Mouse (Mus musculus): ENCODE data around the gene Tas2r137. TPM values are rescaled to one million over a fixed set of nuclear protein-coding genes. Genes with fewer than 3 reads are reported as not detected.

The Tas2r137 gene
- polyA plus RNA-seq, 1 experiment from 2014 or later, result not detected

DNA sequence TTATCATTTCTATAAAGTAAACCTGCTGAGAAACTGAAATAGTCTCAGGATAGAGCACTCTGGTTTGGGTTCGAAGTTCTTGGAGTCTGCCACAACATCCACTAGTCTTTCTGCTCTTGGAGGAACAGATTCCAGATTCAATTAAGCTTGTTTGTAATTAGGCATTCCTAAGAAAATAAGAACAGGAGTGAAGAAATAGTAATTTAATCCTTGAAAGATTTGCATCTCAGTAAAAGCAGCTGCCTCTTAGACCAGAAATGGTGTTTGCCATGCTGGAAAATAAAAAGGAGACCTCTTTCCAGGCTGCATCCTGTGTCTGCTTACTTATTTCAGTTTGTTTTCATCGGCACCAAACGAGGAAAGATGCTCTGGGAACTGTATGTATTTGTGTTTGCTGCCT is 2.2 kb downstream of the Tas2r137 start, which contains the start of gene Tas2r108:
TSS of gene Tas2r108 (plus strand) at position 301 of the 400 bp plus-strand sequence.
- H3K36me3 ChIP-seq, result no peaks in the 10 kb centered on the region
- no peak within 1 kb of the TSS for H3K9ac ChIP-seq
- no peaks in the 10 kb centered on the region for H3K9me3 ChIP-seq
- no peak within 1 kb of the TSS for H3K4me2 ChIP-seq (replicated peaks)
- 87% methylated on average over 3 of the region's 3 CpGs for WGBS
- H3K27ac ChIP-seq, result no peak within 1 kb of the TSS
- no peaks in the 10 kb centered on the region for H3K4me1 ChIP-seq (replicated peaks)
- no peak within 1 kb of the TSS for H3K4me3 ChIP-seq (replicated peaks)
- no peaks in the 10 kb centered on the region for H3K27me3 ChIP-seq (replicated peaks)
- no peak for ATAC-seq

DNA sequence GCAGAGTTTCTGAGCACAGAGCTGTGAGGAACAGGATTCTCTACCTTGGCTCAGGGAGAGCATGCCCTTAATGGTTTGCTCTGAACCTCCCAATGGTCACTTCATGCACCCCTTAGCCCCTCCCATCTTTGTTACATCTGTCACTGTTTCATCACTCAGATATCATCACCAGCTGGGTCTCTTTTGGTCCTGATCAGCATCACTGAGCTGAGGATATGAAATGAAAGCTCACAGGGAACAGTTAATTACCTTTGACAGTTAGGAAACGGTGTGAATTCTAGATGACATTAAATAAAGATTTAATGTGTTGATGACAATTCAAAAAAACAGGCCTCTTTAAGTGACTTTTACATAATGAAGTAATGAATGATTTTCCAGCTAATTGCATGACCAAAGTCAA is 28.4 kb downstream of the Tas2r137 start, which contains the start of gene Prss37:
TSS of gene Prss37 (minus strand) at position 101 of the 400 bp plus-strand sequence.
- no peaks in the 10 kb centered on the region for H3K27me3 ChIP-seq (replicated peaks)
- H3K36me3 ChIP-seq, result no peaks in the 10 kb centered on the region
- 86% methylated on average over 1 of the region's 1 CpGs for WGBS
- H3K4me2 ChIP-seq (replicated peaks), result no peak within 1 kb of the TSS
- no peak within 1 kb of the TSS for H3K4me3 ChIP-seq (replicated peaks)
- H3K9me3 ChIP-seq, result no peaks in the 10 kb centered on the region
- H3K27ac ChIP-seq, result no peak within 1 kb of the TSS
- H3K4me1 ChIP-seq (replicated peaks), result no peaks in the 10 kb centered on the region
- no peak within 1 kb of the TSS for H3K9ac ChIP-seq
- ATAC-seq, result no peak

Other genes starting within 250 kb of the Tas2r137 start
- gene Agk, start 166.1 kb upstream of the Tas2r137 start, polyA plus RNA-seq (2015; fragmentation: Nextera tagmentation; extraction: Ambion mirVana), result 35.4 and 37.9 TPM in 2 replicates
- gene E330009J07Rik, start 55.1 kb upstream of the Tas2r137 start, polyA plus RNA-seq (2015; fragmentation: Nextera tagmentation; extraction: Ambion mirVana), result 8.8 and 9.5 TPM in 2 replicates
- gene Wee2, start 52.1 kb upstream of the Tas2r137 start, polyA plus RNA-seq (2015; fragmentation: Nextera tagmentation; extraction: Ambion mirVana), result 0.05 and 0.14 TPM in 2 replicates
- gene Ssbp1, start 19.9 kb upstream of the Tas2r137 start, polyA plus RNA-seq (2015; fragmentation: Nextera tagmentation; extraction: Ambion mirVana), result 157 and 160 TPM in 2 replicates
- not detected in 2 replicates for gene Tas2r108, start 2.3 kb downstream of the Tas2r137 start, polyA plus RNA-seq (2015; fragmentation: Nextera tagmentation; extraction: Ambion mirVana)
- not detected in 2 replicates for gene Prss37, start 28.3 kb downstream of the Tas2r137 start, polyA plus RNA-seq (2015; fragmentation: Nextera tagmentation; extraction: Ambion mirVana)
- gene Olfr461, start 63.8 kb downstream of the Tas2r137 start, polyA plus RNA-seq (2015; fragmentation: Nextera tagmentation; extraction: Ambion mirVana), result 0.05 and 0.10 TPM in 2 replicates
- not detected in 2 replicates for gene Olfr460, start 78.3 kb downstream of the Tas2r137 start, polyA plus RNA-seq (2015; fragmentation: Nextera tagmentation; extraction: Ambion mirVana)
- gene Clec5a, start 94.6 kb downstream of the Tas2r137 start, polyA plus RNA-seq (2015; fragmentation: Nextera tagmentation; extraction: Ambion mirVana), result 0.91 and 1.0 TPM in 2 replicates
- 0.16 TPM in 1 of 2 replicates, not detected in the other for gene Tas2r138, start 122.1 kb downstream of the Tas2r137 start, polyA plus RNA-seq (2015; fragmentation: Nextera tagmentation; extraction: Ambion mirVana)
- 33.7 and 37.0 TPM in 2 replicates for gene Mgam, start 137.6 kb downstream of the Tas2r137 start, polyA plus RNA-seq (2015; fragmentation: Nextera tagmentation; extraction: Ambion mirVana)

All from intestine, embryonic 15.5 days (tissue).